Mouse (Mus musculus) testis, adult 2 months (tissue): ENCODE measurements at regions not wholly inside any gene's neighbourhood (a gene's known extent, or its start where the extent isn't known, plus 50 kb on each side); places are given as distances from the start of the nearest gene placed in this dataset.

Experiments used
- CTCF ChIP-seq: fragments of 200-500 bp; IDR thresholded peaks from 2 replicates; pipeline ENCODE4 v1.5.1; 2012; ENCODE audit warnings: low read depth, mild to moderate bottlenecking, inconsistent platforms, low read length, moderate library complexity; ENCODE audit not compliant: control insufficient read depth, insufficient read depth, insufficient replicate concordance
- POLR2A ChIP-seq: fragments of 200-500 bp; IDR thresholded peaks from 2 replicates; pipeline ENCODE4 v1.6.1; 2012; ENCODE audit warnings: low read depth, mild to moderate bottlenecking, inconsistent platforms, low read length, moderate library complexity; ENCODE audit not compliant: control insufficient read depth

DNA sequence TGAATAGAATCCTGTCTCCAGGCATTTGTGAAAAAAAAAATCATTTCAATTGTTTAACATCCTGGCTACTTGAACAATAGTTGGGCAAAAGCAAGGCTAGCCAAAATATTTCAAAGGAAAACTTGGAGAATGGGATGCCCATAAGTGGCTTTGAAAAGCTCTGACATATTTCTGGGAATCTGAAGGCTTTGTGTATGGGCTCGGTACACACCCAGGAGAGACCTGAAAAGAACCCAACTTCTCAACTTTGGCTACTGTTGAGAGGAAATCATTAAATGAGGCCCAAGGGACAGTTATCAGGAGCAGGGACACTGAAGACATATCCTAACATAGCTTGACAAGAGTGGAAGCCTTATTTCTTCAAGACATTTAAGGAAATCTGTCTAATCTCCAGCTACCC, 179.0 kb downstream of the Cxcl12 start:
- no peak for TF ChIP-seq CTCF
- no peak for TF ChIP-seq POLR2A
